Mouse (Mus musculus): ENCODE results near the gene Cdh22.

Cdh22 gene

GRCm38 (mm10) chr2:165234613-165235291 lies at the start of gene Cdh22:
Cdh22 (minus strand) TSS chr2:165234853.
- peak; percentile 81 for DNase-seq

DNA sequence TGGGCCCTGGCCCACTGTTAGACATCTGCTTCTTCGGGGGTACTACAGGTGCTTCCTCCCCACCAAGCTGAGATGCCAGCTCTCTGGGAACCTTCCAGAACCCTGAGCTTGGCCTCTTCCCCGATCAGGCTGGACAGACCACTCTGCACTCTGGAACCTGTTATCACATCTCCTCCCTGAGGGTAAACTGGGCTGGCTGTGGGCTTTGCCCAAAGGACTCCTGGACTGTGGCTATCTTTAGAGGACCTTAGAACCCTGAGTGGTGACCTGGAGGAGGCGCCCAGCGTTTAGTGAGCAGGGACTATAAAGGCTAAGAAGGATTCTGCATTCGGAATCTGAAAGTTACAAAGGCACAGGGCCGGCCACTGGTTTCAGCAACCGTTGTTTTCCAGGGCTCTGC lies 49.7 kb upstream of the Cdh22 start:
- no peak for DNase-seq

DNA sequence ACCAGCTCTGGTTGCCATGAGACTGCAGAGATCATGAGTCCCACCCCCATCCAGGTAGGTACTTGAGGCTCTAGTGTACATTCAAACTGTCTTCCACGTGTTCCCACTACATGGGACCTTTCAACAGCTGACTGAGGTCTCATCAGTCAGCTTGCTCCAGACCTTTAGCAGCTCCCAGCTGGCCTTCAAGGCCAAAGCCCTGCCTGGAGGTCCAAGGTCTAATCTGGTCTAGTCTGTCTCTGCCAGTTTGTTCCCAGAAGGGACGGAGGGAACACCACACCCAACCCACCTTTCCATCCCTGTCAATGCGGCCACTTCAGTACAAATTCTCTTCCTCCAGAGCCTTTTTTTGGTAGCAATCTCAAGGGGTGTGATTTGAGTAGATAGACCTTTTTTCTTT lies 49.0 kb upstream of the Cdh22 start:
- DNase-seq, result no peak

GRCm38 (mm10) chr2:165281779-165282311 lies 47.2 kb upstream of the Cdh22 start:
- DNase-seq, result no peak

GRCm38 (mm10) chr2:165279351-165279750 lies 44.7 kb upstream of the Cdh22 start:
- no peak for DNase-seq

- no peak for DNase-seq
Measured at GRCm38 (mm10) chr2:165277188-165277740, 42.6 kb upstream of the Cdh22 start.

GRCm38 (mm10) chr2:165275824-165276223 lies 41.2 kb upstream of the Cdh22 start:
- peak; percentile 84 for DNase-seq

- DNase-seq, result no peak
Measured at GRCm38 (mm10) chr2:165275124-165275640, 40.5 kb upstream of the Cdh22 start.

GRCm38 (mm10) chr2:165273589-165273988 lies 38.9 kb upstream of the Cdh22 start:
- DNase-seq, result no peak

GRCm38 (mm10) chr2:165271326-165271725 lies 36.7 kb upstream of the Cdh22 start:
- no peak for DNase-seq

- no peak for DNase-seq
Measured at GRCm38 (mm10) chr2:165270858-165271257, 36.2 kb upstream of the Cdh22 start.

DNA sequence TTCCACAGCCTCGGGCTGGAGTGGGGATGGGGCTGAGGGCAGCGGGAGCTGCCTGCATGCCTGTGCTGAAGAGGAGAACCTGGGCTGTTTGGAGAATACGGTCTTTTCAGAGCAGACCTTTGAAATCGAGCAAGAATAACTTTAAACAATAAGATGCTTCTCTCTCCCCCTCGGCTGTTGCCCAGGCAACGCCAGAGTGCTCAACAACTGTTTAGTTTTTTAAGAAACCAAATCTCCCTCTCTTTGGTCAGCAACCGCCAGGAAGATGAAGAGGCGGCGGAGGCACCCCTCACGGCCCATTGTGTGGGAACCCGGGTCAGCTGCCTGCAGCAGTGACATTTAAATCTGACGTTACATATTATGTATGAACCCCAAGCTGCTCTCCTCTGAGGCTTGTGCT lies 32.1 kb upstream of the Cdh22 start:
- DNase-seq, result peak; percentile 33

DNA sequence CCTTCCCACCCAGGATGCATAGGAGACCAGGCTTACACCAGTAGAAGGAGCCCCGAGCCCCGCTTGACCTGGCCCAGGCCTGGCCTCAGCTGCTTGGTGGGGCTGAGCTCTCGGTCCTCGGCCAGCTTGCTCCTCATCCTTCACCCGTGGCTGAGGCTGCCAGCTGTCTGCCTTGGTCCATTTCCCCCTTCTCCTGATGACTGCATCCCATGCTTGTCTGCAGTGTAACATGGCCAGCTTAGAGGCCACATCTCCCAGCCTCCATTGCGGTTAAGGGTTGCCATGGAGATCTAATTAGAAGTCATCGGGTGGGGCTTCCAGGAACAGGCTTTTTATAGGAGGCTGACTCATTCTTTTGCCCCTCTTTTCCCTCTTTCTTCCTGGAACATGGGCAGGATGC lies 29.2 kb upstream of the Cdh22 start:
- no peak for DNase-seq

DNA sequence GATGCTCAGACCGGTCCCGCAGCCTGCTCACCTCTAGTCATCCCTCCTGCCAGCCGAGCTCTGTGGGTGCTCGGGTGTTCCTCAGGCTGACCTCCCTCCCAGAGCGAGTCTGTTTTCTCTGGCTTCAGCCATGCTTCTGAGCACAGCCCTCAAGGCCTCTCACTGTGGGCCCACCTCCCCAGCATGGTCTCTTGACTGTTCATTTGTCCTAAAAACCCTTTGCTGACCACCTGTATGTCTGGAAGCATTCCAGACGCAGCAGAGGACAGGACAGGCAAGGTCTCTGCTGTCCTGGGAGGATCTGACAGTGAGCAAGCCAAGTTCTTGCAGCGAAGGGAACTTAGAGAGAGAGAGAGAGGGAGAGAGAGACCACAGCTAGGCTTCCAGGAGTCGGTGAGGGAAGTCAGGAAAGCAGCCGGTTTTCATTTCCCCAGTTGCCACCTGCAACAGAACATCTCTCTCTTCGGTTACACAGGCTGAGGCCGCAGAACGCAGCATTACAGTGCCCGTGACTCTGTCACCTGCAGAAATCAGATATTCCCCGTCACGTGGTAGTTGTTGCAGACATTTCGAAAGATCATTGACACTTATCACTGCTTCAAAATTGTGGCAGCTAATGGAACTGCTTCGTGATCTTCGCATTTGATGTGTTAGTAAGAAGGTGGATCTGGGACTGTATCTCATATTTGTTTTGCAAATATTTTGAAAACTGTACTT lies 27.8 kb upstream of the Cdh22 start:
- no peak for DNase-seq

GRCm38 (mm10) chr2:165259859-165260258 lies 25.2 kb upstream of the Cdh22 start:
- DNase-seq, result no peak

- no peak for DNase-seq
Measured at GRCm38 (mm10) chr2:165258321-165258720, 23.7 kb upstream of the Cdh22 start.

GRCm38 (mm10) chr2:165257151-165257834 lies 22.6 kb upstream of the Cdh22 start:
- DNase-seq, result peak; percentile 80

DNA sequence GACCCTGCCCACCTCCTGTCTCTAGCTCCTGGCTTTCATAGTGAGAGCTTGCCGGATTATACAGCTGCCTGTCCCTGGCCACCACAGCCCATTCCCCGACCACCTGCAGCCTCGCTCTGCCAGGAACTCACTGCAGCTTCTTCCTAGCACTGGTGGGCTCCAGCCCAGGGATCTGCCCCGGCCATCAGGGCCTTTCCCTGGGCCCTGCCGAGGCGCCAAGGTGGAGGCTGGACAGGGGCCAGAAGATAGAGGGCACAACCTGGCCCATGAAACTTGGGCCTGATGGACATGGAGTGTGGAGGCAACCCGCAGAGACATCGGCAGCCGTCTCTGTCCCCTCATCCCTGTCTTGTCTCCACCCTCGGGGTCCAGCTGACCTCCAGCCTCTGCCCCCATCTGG lies 21.6 kb upstream of the Cdh22 start:
- no peak for DNase-seq

- DNase-seq, result no peak
Measured at GRCm38 (mm10) chr2:165253867-165254266, 19.2 kb upstream of the Cdh22 start.

DNA sequence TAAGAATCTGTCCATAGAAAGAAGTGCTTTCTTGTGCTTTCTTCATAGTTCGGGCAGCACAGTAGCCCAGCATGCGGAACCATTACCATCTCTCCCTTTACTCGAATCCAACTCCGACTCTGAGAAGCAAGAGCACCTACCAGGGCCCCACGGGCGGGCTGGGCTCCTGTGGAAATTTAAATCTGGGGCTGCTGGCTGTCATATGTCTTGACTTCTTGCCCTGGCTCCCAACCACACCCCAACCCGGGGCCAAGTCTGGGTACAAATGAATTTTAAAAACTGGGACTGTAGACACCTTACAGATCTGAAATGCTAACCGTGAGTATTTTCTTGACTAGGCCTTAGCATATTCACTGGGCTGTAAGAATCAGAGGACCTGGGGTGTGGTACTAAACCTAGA lies 18.6 kb upstream of the Cdh22 start:
- no peak for DNase-seq

DNA sequence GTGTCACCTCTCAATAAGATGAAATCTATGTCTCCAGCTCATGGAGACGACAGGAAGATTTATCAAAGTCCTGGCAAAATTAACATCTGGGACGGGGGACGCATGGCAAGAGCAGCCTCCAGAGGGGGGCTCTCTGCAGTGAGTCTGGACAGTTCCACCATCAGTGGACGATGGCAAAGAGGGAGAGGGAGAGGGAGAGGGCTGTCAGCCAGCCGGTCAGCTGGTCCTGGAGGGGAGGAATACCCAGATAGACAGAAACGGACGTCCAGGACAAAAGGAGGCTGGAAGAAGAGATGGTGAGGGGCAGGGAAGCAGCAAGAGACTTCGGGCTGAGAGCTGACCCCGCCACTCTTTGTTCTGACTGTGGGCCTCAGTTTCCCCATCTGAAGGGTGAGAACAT lies 18.1 kb upstream of the Cdh22 start:
- no peak for DNase-seq

- DNase-seq, result no peak
Measured at GRCm38 (mm10) chr2:165252381-165252780, 17.7 kb upstream of the Cdh22 start.

DNA sequence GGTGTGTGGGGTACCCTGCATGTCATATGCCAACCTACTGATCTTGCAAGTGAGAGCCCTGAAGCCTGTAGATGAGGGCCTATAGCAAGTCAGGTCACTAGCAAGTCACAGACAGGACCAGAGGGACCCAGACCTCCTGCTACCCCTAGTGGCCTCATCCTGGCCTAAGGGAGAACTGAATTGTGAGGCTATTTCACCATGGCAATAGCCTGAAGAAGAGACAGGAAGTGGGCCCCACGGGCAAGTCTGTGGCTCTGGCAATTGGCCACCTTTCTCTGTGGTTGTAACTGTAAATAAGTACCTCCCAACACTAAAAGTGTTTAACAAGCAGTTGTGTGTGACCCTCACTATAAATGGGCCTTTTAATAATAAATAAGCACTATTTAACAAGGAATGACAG lies 16.2 kb upstream of the Cdh22 start:
- no peak for DNase-seq

Measured in right cerebral cortex, adult 18-20 months (tissue).